Mouse (Mus musculus): Measurements from ENCODE around the gene Dcxr. TPM values are rescaled to one million over a fixed set of nuclear protein-coding genes. Genes with fewer than 3 reads are reported as not detected.

Gene Dcxr
- polyA plus RNA-seq, 1 experiment from 2014 or later = 6.8 TPM

DNA sequence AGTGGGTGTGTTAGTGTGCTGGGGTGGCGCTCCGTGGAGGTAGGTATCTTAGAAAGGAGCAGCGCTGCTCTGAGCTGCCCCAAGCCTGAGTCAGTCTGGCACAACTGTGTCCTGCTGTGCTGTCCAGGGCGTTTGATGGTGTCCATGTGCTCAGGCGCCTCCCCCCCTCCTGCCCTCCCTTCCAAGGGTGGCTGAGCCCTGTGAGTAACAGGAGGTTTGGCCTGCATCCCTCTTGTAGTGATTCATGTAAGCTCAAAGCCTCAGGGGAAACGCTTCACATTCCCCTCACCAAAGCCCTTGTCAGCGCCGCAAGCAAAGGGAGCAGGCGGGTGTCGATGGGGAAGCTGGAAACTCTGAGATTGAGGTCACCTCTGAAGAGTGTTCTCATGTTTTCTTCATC lies 29.3 kb downstream of the Dcxr start:
- WGBS = 73% methylated on average over 10 of the region's 10 CpGs
- H3K27ac ChIP-seq = no peak overlapping the region
- no peak overlapping the region for H3K4me2 ChIP-seq
- H3K4me3 ChIP-seq = no peak overlapping the region
- peaks cover 14% of the 10 kb centered on the region for H3K4me1 ChIP-seq
- no peaks in the 10 kb centered on the region for H3K27me3 ChIP-seq (replicated peaks)
- H3K36me3 ChIP-seq (replicated peaks) = 0 out of 2 replicates have a peak, but pooled peaks cover 7% of the 10 kb centered on the region
- H3K9ac ChIP-seq = no peak overlapping the region
- ATAC-seq (replicated peaks) = no peak
- H3K9me3 ChIP-seq = no peaks in the 10 kb centered on the region

DNA sequence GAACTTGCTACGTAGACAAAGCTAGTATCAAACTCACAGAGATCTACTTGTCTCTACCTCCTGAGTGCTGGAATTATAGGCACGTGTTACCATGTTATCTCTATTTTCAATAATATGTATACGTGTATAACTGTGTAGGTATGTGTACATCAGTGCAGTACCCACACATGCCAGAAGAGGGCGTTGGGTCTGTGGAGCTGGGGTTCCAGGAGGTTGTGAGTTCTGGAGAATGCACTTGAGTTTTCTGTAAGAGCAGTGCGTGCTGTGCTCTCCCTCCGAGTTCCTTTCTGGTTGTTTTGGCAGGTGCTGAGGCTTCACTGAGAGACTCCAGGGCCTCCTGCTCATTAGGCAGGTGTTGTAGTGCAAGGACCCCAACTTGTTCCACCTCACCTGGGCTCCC lies 30.5 kb downstream of the Dcxr start:
- 92% methylated on average over 6 of the region's 6 CpGs for WGBS
- ATAC-seq (replicated peaks) = no peak
- no peaks in the 10 kb centered on the region for H3K9me3 ChIP-seq
- H3K9ac ChIP-seq = no peak overlapping the region
- 0 out of 2 replicates have a peak, but pooled peaks cover 4% of the 10 kb centered on the region for H3K36me3 ChIP-seq (replicated peaks)
- no peak overlapping the region for H3K4me3 ChIP-seq
- peaks cover 14% of the 10 kb centered on the region for H3K4me1 ChIP-seq
- no peak overlapping the region for H3K27ac ChIP-seq
- no peak overlapping the region for H3K4me2 ChIP-seq
- H3K27me3 ChIP-seq (replicated peaks) = no peaks in the 10 kb centered on the region

DNA sequence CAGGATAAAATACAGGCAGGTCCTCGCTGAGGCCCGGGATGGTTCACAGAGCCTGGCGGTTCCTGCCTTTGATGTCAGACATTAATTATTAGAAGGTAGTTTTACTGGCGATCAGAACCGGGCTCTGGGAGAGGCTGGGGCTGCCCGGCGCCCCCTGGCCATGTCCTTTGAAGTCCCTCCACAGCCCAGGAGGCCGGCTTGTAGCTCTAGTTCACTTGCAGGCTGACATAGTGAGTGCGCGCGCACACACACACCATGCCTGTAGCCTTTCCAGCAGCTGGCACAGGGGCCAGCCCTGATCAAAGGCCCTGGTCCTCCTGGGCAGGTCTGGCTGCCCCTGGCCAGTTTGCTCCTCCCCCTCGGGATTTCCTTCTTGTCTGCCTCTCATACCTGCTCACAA lies 31.4 kb downstream of the Dcxr start:
- H3K27me3 ChIP-seq (replicated peaks) = no peaks in the 10 kb centered on the region
- peak; percentile 76 for ATAC-seq (replicated peaks)

DNA sequence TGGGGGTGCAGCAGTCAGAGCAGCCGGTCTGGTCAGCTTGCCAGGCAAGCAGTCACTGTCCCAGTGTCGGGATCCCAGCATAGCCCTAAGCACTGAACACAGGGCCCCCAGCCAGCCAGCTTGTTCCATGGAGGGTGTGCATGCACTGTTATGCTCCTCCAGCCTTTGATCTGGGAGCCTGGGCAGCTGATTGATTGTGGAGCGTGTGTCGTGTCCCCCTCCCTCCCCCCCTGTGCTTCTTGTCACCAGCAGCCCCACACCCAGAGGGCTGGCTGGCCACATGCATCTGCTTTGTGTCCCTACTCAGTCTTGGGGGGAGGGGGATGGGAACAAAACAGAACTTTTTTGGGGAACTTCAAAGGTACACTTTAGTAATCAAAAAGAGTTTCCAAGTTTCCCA lies 31.9 kb downstream of the Dcxr start:
- Histone ChIP-seq H3K9ac (no peak overlapping the region), H3K27me3 (replicated peaks) (no peaks in the 10 kb centered on the region), H3K27ac (peak overlapping the region; percentile 68; the same call in 1 of the 2 replicates), H3K36me3 (replicated peaks) (0 out of 2 replicates have a peak, but pooled peaks cover 2% of the 10 kb centered on the region), H3K4me1 (peaks cover 14% of the 10 kb centered on the region), H3K9me3 (no peaks in the 10 kb centered on the region), H3K4me3 (no peak overlapping the region), H3K4me2 (no peak overlapping the region)
- peak; percentile 62 for ATAC-seq (replicated peaks)
- 21% methylated on average over 4 of the region's 4 CpGs for WGBS

More for the DNA sequence above, 31.4 kb downstream of the Dcxr start:
- Histone ChIP-seq H3K9me3 (no peaks in the 10 kb centered on the region), H3K4me2 (no peak overlapping the region), H3K27ac (peak overlapping the region; percentile 68), H3K4me3 (no peak overlapping the region), H3K9ac (no peak overlapping the region), H3K36me3 (replicated peaks) (0 out of 2 replicates have a peak, but pooled peaks cover 2% of the 10 kb centered on the region), H3K4me1 (peaks cover 14% of the 10 kb centered on the region)
- 32% methylated on average over 12 of the region's 12 CpGs for WGBS

DNA sequence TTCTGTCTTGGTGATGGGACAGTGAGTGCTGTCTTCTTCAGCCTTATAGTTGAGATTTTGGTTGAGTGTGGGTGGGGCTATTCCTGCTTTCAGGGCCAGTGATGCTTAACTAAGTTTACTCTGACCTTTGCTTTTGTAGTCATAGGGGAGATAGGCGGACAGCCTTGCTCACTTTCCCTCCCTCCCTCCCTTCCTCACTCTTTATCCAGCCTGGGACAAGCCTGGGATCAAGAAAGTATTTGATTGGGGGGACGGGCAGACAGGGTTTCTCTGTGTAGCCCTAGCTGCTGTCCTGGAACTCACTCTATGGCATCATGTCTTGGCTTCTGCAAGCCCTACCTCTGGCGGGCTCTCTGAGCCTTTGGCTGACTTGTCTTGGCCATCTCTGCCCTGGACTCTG lies 33.6 kb downstream of the Dcxr start:
- Histone ChIP-seq H3K9ac (no peak overlapping the region), H3K4me3 (no peak overlapping the region), H3K9me3 (no peaks in the 10 kb centered on the region), H3K27ac (no peak overlapping the region), H3K4me2 (no peak overlapping the region), H3K36me3 (replicated peaks) (0 out of 2 replicates have a peak, but pooled peaks cover 2% of the 10 kb centered on the region), H3K4me1 (peaks cover 14% of the 10 kb centered on the region), H3K27me3 (replicated peaks) (no peaks in the 10 kb centered on the region)
- ATAC-seq (replicated peaks) = no peak
- 67% methylated on average over 3 of the region's 3 CpGs for WGBS

DNA sequence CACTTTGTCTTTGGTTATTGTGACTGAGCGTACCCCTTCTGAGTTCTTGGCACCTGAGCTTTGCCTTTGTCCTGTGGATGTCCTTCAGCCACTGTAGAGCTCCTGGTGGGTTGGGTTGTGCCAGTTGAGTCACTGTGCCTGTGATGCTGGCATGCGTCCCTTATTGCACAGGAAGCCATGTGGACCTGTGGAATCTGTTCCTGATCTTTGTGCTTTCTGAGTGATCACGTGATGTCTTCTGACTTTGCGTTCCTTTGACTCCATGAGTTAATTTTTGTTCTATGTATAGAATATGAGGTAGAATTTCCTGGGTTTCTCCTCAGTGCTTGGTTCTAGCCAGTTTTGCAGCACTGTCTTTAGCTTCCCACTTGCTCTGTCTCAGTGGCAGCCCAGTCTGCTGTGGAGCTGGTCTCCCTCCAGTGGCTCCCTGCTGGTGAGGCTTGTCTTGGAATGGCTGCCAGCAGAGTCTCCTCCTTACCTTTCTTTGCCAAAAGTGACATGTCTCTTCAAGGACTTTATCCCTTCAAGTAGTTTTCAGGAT lies 34.5 kb downstream of the Dcxr start:
- Histone ChIP-seq H3K27ac (no peak overlapping the region), H3K9ac (no peak overlapping the region), H3K9me3 (no peaks in the 10 kb centered on the region), H3K27me3 (replicated peaks) (no peaks in the 10 kb centered on the region), H3K4me3 (no peak overlapping the region), H3K4me2 (no peak overlapping the region), H3K4me1 (peaks cover 14% of the 10 kb centered on the region), H3K36me3 (replicated peaks) (peaks cover 2% of the 10 kb centered on the region; the same call in 1 of the 2 replicates)
- 98% methylated on average over 4 of the region's 4 CpGs for WGBS
- no peak for ATAC-seq (replicated peaks)

DNA sequence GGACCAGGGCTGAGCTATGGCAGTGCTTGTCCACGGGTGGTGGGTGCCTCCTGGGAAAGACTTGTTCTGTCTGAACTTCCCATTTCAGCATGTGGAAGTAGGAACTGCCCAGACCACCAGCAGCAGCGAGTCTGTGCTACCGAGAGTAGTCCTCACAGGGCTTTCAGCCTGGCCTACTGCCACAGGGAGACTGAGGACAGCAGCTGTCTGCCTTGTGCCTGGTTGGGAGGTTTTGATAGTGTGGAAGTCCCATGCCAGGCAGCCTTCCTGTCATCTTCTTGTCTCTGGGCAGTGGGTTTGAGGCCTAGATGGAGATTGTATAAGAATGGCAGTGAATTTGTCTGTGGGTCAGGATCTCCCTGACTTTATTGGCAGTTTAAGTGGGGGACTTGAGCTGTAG lies 37.7 kb downstream of the Dcxr start:
- no peaks in the 10 kb centered on the region for H3K27me3 ChIP-seq (replicated peaks)
- H3K27ac ChIP-seq = no peak overlapping the region
- no peak for ATAC-seq (replicated peaks)
- H3K9ac ChIP-seq = no peak overlapping the region
- H3K9me3 ChIP-seq = no peaks in the 10 kb centered on the region
- H3K4me3 ChIP-seq = no peak overlapping the region
- 87% methylated on average over 3 of the region's 3 CpGs for WGBS
- no peak overlapping the region for H3K4me2 ChIP-seq
- H3K36me3 ChIP-seq (replicated peaks) = peaks cover 8% of the 10 kb centered on the region
- no peaks in the 10 kb centered on the region for H3K4me1 ChIP-seq

DNA sequence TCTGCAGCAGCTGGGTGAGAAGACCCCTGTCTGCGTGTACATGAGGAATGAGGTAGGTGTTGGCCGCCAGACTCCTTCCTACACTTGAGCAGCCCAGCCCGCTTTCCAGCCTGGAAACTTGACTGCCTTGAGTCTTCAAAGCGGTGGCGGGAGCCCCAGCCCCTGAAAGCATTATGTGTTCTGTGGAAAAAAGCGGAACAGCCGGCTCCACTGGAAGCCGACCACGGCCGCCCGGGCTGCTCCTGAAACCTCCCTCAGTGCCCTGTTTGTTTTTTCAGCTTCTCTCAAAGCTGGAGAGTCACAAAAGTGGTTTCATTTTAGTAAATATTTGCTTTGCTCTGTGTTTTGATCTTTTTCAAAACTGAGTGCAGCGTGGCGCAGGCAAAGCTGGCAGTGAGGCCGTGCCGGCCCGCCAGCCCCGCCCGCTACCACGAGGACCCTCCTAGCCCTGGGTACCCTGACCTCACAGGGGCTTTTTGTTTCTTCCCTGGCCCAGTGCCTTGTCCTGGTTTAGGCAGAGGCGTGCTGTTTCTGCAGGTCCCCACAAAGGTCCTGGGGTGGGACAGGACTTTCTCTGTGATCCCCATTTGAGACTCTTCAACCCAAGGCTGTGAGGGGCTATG lies 40.3 kb downstream of the Dcxr start:
- Histone ChIP-seq H3K27ac (no peak overlapping the region), H3K4me3 (no peak overlapping the region), H3K4me1 (no peaks in the 10 kb centered on the region), H3K36me3 (replicated peaks) (peaks cover 15% of the 10 kb centered on the region), H3K9me3 (no peaks in the 10 kb centered on the region), H3K27me3 (replicated peaks) (no peaks in the 10 kb centered on the region), H3K4me2 (no peak overlapping the region), H3K9ac (no peak overlapping the region)
- ATAC-seq (replicated peaks) = no peak
- WGBS = 76% methylated on average over 20 of the region's 20 CpGs

DNA sequence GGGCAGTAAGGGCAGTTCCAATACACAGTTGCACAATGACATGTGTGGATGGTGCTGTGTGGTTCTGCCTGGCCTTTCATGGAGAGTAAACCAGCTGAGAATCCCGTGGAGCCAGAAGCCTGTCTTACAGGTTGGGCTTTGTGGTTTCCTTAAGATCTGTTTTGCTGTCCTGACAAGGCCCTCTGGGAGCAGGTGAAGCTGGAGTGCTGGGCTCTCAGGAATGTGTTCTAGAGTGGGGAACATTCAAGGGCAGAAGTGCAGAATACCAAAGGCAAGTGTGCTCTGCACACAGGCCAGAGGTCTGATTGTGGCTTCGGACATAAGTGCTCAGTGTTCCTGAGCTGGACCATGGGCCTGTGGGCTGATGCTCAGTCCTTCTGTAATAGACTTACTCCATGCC lies 42.4 kb downstream of the Dcxr start:
- no peak for ATAC-seq (replicated peaks)
- H3K9ac ChIP-seq = no peak overlapping the region
- no peaks in the 10 kb centered on the region for H3K27me3 ChIP-seq (replicated peaks)
- no peak overlapping the region for H3K4me3 ChIP-seq
- H3K36me3 ChIP-seq (replicated peaks) = peaks cover 20% of the 10 kb centered on the region
- 99% methylated on average over 2 of the region's 2 CpGs for WGBS
- H3K4me1 ChIP-seq = no peaks in the 10 kb centered on the region
- H3K4me2 ChIP-seq = no peak overlapping the region
- H3K27ac ChIP-seq = no peak overlapping the region
- no peaks in the 10 kb centered on the region for H3K9me3 ChIP-seq

DNA sequence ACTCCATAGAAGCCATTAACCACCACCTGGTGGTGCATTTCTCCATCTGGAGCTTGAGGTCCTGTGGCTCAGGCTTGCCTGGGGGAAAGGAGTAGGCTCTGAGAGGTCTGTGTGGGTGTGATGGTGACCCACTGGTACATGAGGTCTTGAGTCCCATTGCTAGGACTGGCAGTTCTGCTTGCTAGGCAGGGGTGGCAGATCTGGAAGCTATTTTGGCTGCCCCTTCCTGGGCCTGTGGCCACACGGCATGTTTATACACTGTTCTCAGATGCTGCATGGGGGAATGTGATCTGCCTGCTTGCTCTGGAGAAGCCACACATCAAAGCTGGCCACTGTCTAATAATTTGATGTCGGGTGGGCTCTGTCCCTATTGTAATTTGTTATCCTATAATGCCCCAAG lies 43.0 kb downstream of the Dcxr start:
- 90% methylated on average over 2 of the region's 2 CpGs for WGBS
- no peaks in the 10 kb centered on the region for H3K9me3 ChIP-seq
- no peak for ATAC-seq (replicated peaks)
- H3K36me3 ChIP-seq (replicated peaks) = peaks cover 20% of the 10 kb centered on the region
- H3K4me3 ChIP-seq = no peak overlapping the region
- H3K4me1 ChIP-seq = no peaks in the 10 kb centered on the region
- H3K27ac ChIP-seq = no peak overlapping the region
- no peak overlapping the region for H3K4me2 ChIP-seq
- no peak overlapping the region for H3K9ac ChIP-seq
- no peaks in the 10 kb centered on the region for H3K27me3 ChIP-seq (replicated peaks)

DNA sequence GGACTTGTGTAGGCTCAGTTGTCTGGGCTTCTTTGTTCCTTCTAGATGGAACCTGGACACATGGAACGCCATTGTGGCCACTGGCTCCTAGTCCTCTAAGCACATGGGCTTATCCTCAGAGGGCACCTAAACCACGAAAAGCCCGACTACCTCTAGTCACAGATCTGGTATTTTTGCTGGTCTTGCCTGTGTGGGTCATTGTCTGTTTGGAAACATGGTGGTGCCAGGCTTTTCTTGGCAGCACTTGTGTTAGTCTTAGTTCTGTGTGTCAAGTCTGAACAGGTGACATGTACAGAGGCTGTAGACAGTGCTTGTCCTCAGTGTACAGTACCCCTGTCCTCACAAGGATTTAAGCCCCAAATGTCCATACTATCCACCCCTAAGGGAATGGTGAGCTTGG lies 43.5 kb downstream of the Dcxr start:
- Histone ChIP-seq H3K4me3 (no peak overlapping the region), H3K36me3 (replicated peaks) (peaks cover 20% of the 10 kb centered on the region), H3K27me3 (replicated peaks) (no peaks in the 10 kb centered on the region), H3K9me3 (no peaks in the 10 kb centered on the region), H3K27ac (no peak overlapping the region), H3K4me2 (no peak overlapping the region), H3K4me1 (no peaks in the 10 kb centered on the region), H3K9ac (no peak overlapping the region)
- no peak for ATAC-seq (replicated peaks)
- WGBS = 94% methylated on average over 3 of the region's 3 CpGs

DNA sequence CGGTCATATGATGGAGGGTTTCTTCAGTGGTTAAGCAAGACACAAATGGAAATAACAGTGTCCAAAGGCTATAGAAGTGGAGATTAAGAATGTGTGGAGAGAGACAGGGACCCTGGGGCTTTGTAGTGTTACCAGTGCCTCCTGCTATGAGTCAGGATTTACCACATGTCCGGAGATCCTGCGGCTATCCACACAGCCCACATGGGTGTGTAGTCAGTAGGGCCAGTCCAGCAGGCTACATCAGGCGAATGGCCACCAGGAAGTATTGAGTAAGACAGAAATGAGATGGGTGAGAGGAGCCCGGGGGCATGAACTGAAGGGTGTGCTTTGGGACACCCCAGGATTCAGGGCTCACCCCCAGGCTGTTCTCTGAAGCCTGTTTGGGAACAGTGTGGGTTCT lies 44.4 kb downstream of the Dcxr start:
- H3K36me3 ChIP-seq (replicated peaks) = peaks cover 20% of the 10 kb centered on the region; the same call in 1 of the 2 replicates
- no peak overlapping the region for H3K4me2 ChIP-seq
- no peak for ATAC-seq (replicated peaks)
- H3K27me3 ChIP-seq (replicated peaks) = no peaks in the 10 kb centered on the region
- 93% methylated on average over 5 of the region's 5 CpGs for WGBS
- H3K27ac ChIP-seq = no peak overlapping the region
- H3K4me3 ChIP-seq = no peak overlapping the region
- no peaks in the 10 kb centered on the region for H3K9me3 ChIP-seq
- no peak overlapping the region for H3K9ac ChIP-seq
- H3K4me1 ChIP-seq = no peaks in the 10 kb centered on the region

DNA sequence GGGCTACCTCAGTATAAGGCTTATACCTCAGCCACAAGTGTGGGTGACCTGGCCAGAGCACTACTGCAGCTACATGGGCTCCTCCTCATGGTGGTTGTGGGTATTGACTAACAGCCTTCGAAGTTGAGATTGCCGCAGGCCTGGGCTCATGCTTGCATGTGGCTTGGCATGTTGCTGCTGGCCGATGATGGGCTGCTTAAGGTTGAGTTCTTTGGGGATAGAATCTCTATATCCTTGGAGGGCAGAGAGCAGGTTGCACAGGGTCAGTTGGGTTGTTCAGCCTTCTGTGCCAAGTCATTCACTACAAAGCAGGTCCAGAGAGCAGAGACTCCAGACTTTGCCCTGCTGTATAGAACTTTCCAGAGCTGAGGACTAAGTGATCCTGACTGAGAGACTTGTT lies 47.2 kb downstream of the Dcxr start:
- no peaks in the 10 kb centered on the region for H3K27me3 ChIP-seq (replicated peaks)
- no peaks in the 10 kb centered on the region for H3K9me3 ChIP-seq
- no peak overlapping the region for H3K4me3 ChIP-seq
- H3K9ac ChIP-seq = no peak overlapping the region
- peaks cover 14% of the 10 kb centered on the region; the same call in 1 of the 2 replicates for H3K36me3 ChIP-seq (replicated peaks)
- ATAC-seq (replicated peaks) = no peak
- 0 out of 2 replicates have a peak, but pooled peaks cover 4% of the 10 kb centered on the region for H3K4me1 ChIP-seq
- WGBS = 72% methylated on average over 3 of the region's 3 CpGs
- H3K4me2 ChIP-seq = no peak overlapping the region
- H3K27ac ChIP-seq = no peak overlapping the region

Data from midbrain, embryonic 15.5 days (tissue).